Mouse (Mus musculus): ENCODE measurements around the gene Gmds. TPM values are rescaled to one million over a fixed set of nuclear protein-coding genes. Genes with fewer than 3 reads are reported as not detected.

Gene Gmds
- polyA plus RNA-seq, 1 experiment from 2014 or later, result 41.0 TPM

GRCm38 (mm10) chr13:32047980-32048959, 290.3 kb downstream of the Gmds start:
- H3K36me3 ChIP-seq, result no peaks in the 10 kb centered on the region
- peaks cover 8% of the 10 kb centered on the region for H3K4me1 ChIP-seq
- H3K4me3 ChIP-seq, result no peak overlapping the region
- H3K27me3 ChIP-seq, result peaks cover 5% of the 10 kb centered on the region; the same call in 1 of the 2 replicates
- H3K9me3 ChIP-seq, result no peaks in the 10 kb centered on the region
- no peak overlapping the region for H3K9ac ChIP-seq
- WGBS, result 30% methylated on average over 6 of the region's 6 CpGs
- 0 out of 2 replicates have a peak, but pooled peaks have one; percentile 15 for ATAC-seq (ENCODE audit: insufficient number of reproducible peaks, insufficient read depth, low FRiP score, low TSS enrichment, low read depth)
- H3K27ac ChIP-seq, result no peak overlapping the region
- H3K4me2 ChIP-seq, result no peak overlapping the region

DNA sequence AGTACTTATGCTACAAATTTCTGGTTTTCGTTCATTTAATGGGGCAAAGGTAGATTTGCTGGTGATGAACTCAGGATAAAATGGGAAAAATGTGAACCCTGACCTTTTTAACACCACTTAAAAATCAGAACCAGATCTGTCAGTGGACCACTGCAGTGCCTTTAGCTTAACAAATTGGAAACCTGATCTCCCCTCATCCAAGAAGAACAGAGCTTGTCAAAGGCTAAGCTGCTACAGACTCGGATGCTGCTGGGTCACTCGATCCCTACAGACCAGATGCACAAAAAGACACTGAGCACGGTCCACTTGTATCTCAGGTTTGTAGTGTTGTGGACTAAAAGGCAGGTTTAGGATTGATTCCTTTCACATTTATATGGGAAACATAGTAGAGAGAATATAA, 291.6 kb downstream of the Gmds start:
- WGBS, result 9% methylated on average over 4 of the region's 4 CpGs
- Histone ChIP-seq H3K4me2 (no peak overlapping the region), H3K4me1 (peaks cover 14% of the 10 kb centered on the region), H3K27me3 (peaks cover 5% of the 10 kb centered on the region; the same call in 1 of the 2 replicates), H3K9me3 (no peaks in the 10 kb centered on the region), H3K4me3 (no peak overlapping the region), H3K27ac (no peak overlapping the region), H3K9ac (no peak overlapping the region), H3K36me3 (no peaks in the 10 kb centered on the region)
- no peak for ATAC-seq (ENCODE audit: insufficient number of reproducible peaks, insufficient read depth, low FRiP score, low TSS enrichment, low read depth)

- Histone ChIP-seq H3K27ac (no peak overlapping the region), H3K9ac (no peak overlapping the region), H3K4me3 (no peak overlapping the region), H3K36me3 (no peaks in the 10 kb centered on the region), H3K4me2 (no peak overlapping the region), H3K4me1 (peaks cover 9% of the 10 kb centered on the region), H3K9me3 (no peaks in the 10 kb centered on the region), H3K27me3 (peaks cover 4% of the 10 kb centered on the region; the same call in 1 of the 2 replicates)
- 40% methylated on average over 2 of the region's 2 CpGs for WGBS
- no peak for ATAC-seq (ENCODE audit: insufficient number of reproducible peaks, insufficient read depth, low FRiP score, low TSS enrichment, low read depth)
Observed at GRCm38 (mm10) chr13:32042748-32043147, 295.8 kb downstream of the Gmds start.

- ATAC-seq (ENCODE audit: insufficient number of reproducible peaks, insufficient read depth, low FRiP score, low TSS enrichment, low read depth), result no peak
- no peaks in the 10 kb centered on the region for H3K9me3 ChIP-seq
- no peak overlapping the region for H3K9ac ChIP-seq
- H3K27me3 ChIP-seq, result peaks cover 16% of the 10 kb centered on the region
- H3K4me2 ChIP-seq, result no peak overlapping the region
- 88% methylated on average over 1 of the region's 1 CpGs for WGBS
- no peak overlapping the region for H3K4me3 ChIP-seq
- no peaks in the 10 kb centered on the region for H3K36me3 ChIP-seq
- peaks cover 8% of the 10 kb centered on the region for H3K4me1 ChIP-seq
- no peak overlapping the region for H3K27ac ChIP-seq
Observed at GRCm38 (mm10) chr13:32040822-32041221, 297.7 kb downstream of the Gmds start.

GRCm38 (mm10) chr13:32036902-32037301, 301.6 kb downstream of the Gmds start:
- Histone ChIP-seq H3K4me3 (no peak overlapping the region), H3K4me1 (peaks cover 11% of the 10 kb centered on the region), H3K36me3 (no peaks in the 10 kb centered on the region), H3K27ac (no peak overlapping the region), H3K4me2 (no peak overlapping the region), H3K9ac (no peak overlapping the region), H3K9me3 (no peaks in the 10 kb centered on the region), H3K27me3 (peaks cover 18% of the 10 kb centered on the region)
- WGBS, result 45% methylated on average over 5 of the region's 5 CpGs
- ATAC-seq (ENCODE audit: insufficient number of reproducible peaks, insufficient read depth, low FRiP score, low TSS enrichment, low read depth), result no peak

GRCm38 (mm10) chr13:32034799-32035448, 303.6 kb downstream of the Gmds start:
- no peak overlapping the region for H3K4me3 ChIP-seq
- 57% methylated on average over 6 of the region's 6 CpGs for WGBS
- H3K4me1 ChIP-seq, result peaks cover 11% of the 10 kb centered on the region
- no peak overlapping the region for H3K9ac ChIP-seq
- H3K36me3 ChIP-seq, result no peaks in the 10 kb centered on the region
- no peak for ATAC-seq (ENCODE audit: insufficient number of reproducible peaks, insufficient read depth, low FRiP score, low TSS enrichment, low read depth)
- peaks cover 18% of the 10 kb centered on the region for H3K27me3 ChIP-seq
- H3K9me3 ChIP-seq, result no peaks in the 10 kb centered on the region
- H3K4me2 ChIP-seq, result no peak overlapping the region
- H3K27ac ChIP-seq, result no peak overlapping the region

- no peak for ATAC-seq (ENCODE audit: insufficient number of reproducible peaks, insufficient read depth, low FRiP score, low TSS enrichment, low read depth)
- Histone ChIP-seq H3K9me3 (no peaks in the 10 kb centered on the region), H3K4me2 (no peak overlapping the region), H3K9ac (no peak overlapping the region), H3K36me3 (no peaks in the 10 kb centered on the region), H3K27me3 (peaks cover 22% of the 10 kb centered on the region), H3K4me1 (peaks cover 11% of the 10 kb centered on the region), H3K27ac (no peak overlapping the region), H3K4me3 (no peak overlapping the region)
- WGBS, result 21% methylated on average over 8 of the region's 8 CpGs
Observed at GRCm38 (mm10) chr13:32034139-32034538, 304.4 kb downstream of the Gmds start.

- H3K27me3 ChIP-seq, result peaks cover 7% of the 10 kb centered on the region
- no peak overlapping the region; the same call in 1 of the 2 replicates for H3K27ac ChIP-seq
- H3K4me3 ChIP-seq, result no peak overlapping the region
- H3K9me3 ChIP-seq, result no peaks in the 10 kb centered on the region
- H3K4me1 ChIP-seq, result peaks cover 10% of the 10 kb centered on the region; the same call in 1 of the 2 replicates
- H3K9ac ChIP-seq, result no peak overlapping the region
- H3K4me2 ChIP-seq, result no peak overlapping the region
- ATAC-seq (ENCODE audit: insufficient number of reproducible peaks, insufficient read depth, low FRiP score, low TSS enrichment, low read depth), result no peak
- 57% methylated on average over 6 of the region's 6 CpGs for WGBS
- no peaks in the 10 kb centered on the region for H3K36me3 ChIP-seq
Observed at GRCm38 (mm10) chr13:32026226-32026975, 312.1 kb downstream of the Gmds start.

- H3K9me3 ChIP-seq, result no peaks in the 10 kb centered on the region
- H3K9ac ChIP-seq, result no peak overlapping the region
- peaks cover 10% of the 10 kb centered on the region; the same call in 1 of the 2 replicates for H3K4me1 ChIP-seq
- H3K27me3 ChIP-seq, result peaks cover 7% of the 10 kb centered on the region
- H3K4me2 ChIP-seq, result no peak overlapping the region
- no peak for ATAC-seq (ENCODE audit: insufficient number of reproducible peaks, insufficient read depth, low FRiP score, low TSS enrichment, low read depth)
- H3K36me3 ChIP-seq, result no peaks in the 10 kb centered on the region
- no peak overlapping the region for H3K27ac ChIP-seq
- H3K4me3 ChIP-seq, result no peak overlapping the region
Observed at GRCm38 (mm10) chr13:32024822-32025221, 313.7 kb downstream of the Gmds start.

- peaks cover 16% of the 10 kb centered on the region for H3K4me1 ChIP-seq
- no peaks in the 10 kb centered on the region for H3K9me3 ChIP-seq
- no peak for ATAC-seq (ENCODE audit: insufficient number of reproducible peaks, insufficient read depth, low FRiP score, low TSS enrichment, low read depth)
- H3K36me3 ChIP-seq, result no peaks in the 10 kb centered on the region
- WGBS, result 44% methylated on average over 6 of the region's 6 CpGs
- no peak overlapping the region for H3K9ac ChIP-seq
- no peak overlapping the region for H3K4me2 ChIP-seq
- H3K27me3 ChIP-seq, result no peaks in the 10 kb centered on the region
- H3K4me3 ChIP-seq, result no peak overlapping the region
- H3K27ac ChIP-seq, result no peak overlapping the region
Observed at GRCm38 (mm10) chr13:32020455-32021249, 317.9 kb downstream of the Gmds start.

DNA sequence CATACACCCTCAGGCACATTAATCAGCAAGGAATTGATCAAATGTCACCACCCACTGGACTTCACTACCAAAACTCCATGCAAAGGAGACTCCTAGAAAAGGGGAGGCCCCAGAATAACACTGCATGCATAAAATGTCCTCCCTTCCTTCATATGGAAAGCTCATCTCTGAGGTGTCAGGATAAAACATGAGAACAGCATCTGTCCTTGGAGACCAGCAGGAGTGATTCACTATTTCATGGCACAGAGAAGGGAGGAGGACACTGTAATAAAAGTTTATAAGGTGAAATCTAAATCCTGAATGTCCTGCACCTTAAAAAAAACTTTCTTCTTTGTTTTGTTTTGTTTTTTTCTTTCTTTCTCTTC, 319.3 kb downstream of the Gmds start:
- Histone ChIP-seq H3K27me3 (no peaks in the 10 kb centered on the region), H3K36me3 (no peaks in the 10 kb centered on the region), H3K4me1 (peaks cover 9% of the 10 kb centered on the region), H3K9me3 (no peaks in the 10 kb centered on the region), H3K4me2 (no peak overlapping the region), H3K27ac (no peak overlapping the region), H3K4me3 (no peak overlapping the region), H3K9ac (no peak overlapping the region)
- ATAC-seq (ENCODE audit: insufficient number of reproducible peaks, insufficient read depth, low FRiP score, low TSS enrichment, low read depth), result no peak

Measured in embryonic facial prominence, embryonic 13.5 days (tissue).